Mouse (Mus musculus) intestine, postnatal 0 days (tissue): Measurements from ENCODE around the gene Sds. TPM values are rescaled to one million over a fixed set of nuclear protein-coding genes. Genes with fewer than 3 reads are reported as not detected.

Experiments
- ATAC-seq: fragments of 200-750 bp; cut with Nextera tagmentation; 2 replicates; pipeline ENCODE4 v1.8.0; 2017; ENCODE audit warnings: mild to moderate bottlenecking, moderate TSS enrichment, moderate library complexity
- H3K27ac ChIP-seq: fragments of 300-500 bp; sonication (generic); 2 replicates; pipeline ENCODE4 v1.5.1; 2014; ENCODE audit warnings: mild to moderate bottlenecking, low read depth, low read length, moderate library complexity
- H3K27me3 ChIP-seq: fragments of 300-500 bp; sonication (generic); replicated peaks from 2 replicates; pipeline ENCODE4 v1.6.1; 2014; ENCODE audit warnings: low read length, mixed read lengths; ENCODE audit not compliant: control insufficient read depth, insufficient read depth
- H3K36me3 ChIP-seq: fragments of 300-500 bp; sonication (generic); 2 replicates; pipeline ENCODE4 v1.6.1; 2014; ENCODE audit warnings: mild to moderate bottlenecking, moderate library complexity; ENCODE audit not compliant: control insufficient read depth, insufficient read depth
- H3K4me1 ChIP-seq: fragments of 300-500 bp; sonication (generic); replicated peaks from 2 replicates; pipeline ENCODE4 v1.6.1; 2014; ENCODE audit warnings: antibody characterized with exemption, low read length, mixed read lengths; ENCODE audit not compliant: control insufficient read depth, insufficient read depth
- H3K4me2 ChIP-seq: fragments of 300-500 bp; sonication (generic); replicated peaks from 2 replicates; pipeline ENCODE4 v1.6.1; 2014; ENCODE audit warnings: low read depth, mild to moderate bottlenecking, moderate library complexity
- H3K4me3 ChIP-seq: fragments of 300-500 bp; sonication (generic); 2 replicates; pipeline ENCODE4 v1.5.1; 2014; ENCODE audit warnings: low read depth, low read length
- H3K9ac ChIP-seq: fragments of 300-500 bp; sonication (generic); 2 replicates; pipeline ENCODE4 v1.6.1; 2014; ENCODE audit warnings: mild to moderate bottlenecking, low read depth, low read length
- H3K9me3 ChIP-seq: fragments of 300-500 bp; sonication (generic); 2 replicates; pipeline ENCODE4 v1.6.1; 2016; ENCODE audit warnings: mixed run types; ENCODE audit not compliant: control insufficient read depth
- CTCF ChIP-seq: sonication (generic); IDR thresholded peaks from 2 replicates; pipeline ENCODE4 v1.5.1; 2016; ENCODE audit warnings: low read depth, mild to moderate bottlenecking, control low read depth, antibody characterized with exemption, moderate library complexity
- WGBS: fragments of 180-500 bp; shearing (Covaris S2); extraction: QIAGEN DNeasy Blood & Tissue Kit; methylation state at CpG from one replicate; pipeline ENCODE4 v1.1.7; 2014; 5-methylcytosine and 5-hydroxymethylcytosine counted together
- polyA plus RNA-seq: library from polyadenylated mRNA; unstranded; fragments of >200 nt; fragmentation: Nextera tagmentation; extraction: Ambion mirVana; gene quantifications from 2 replicates; pipeline ENCODE4 v1.2.1, GENCODE M21; 2015

Gene Sds
- polyA plus RNA-seq, 1 experiment from 2014 or later, result not detected

- Histone ChIP-seq H3K4me3 (no peak overlapping the region), H3K36me3 (no peaks in the 10 kb centered on the region), H3K27ac (no peak overlapping the region), H3K9ac (no peak overlapping the region), H3K27me3 (peaks cover 3% of the 10 kb centered on the region; the same call in 1 of the 2 replicates), H3K4me1 (no peaks in the 10 kb centered on the region), H3K9me3 (no peaks in the 10 kb centered on the region), H3K4me2 (no peak overlapping the region)
- no peak for ATAC-seq
- WGBS, result 57% methylated on average over 8 of the region's 8 CpGs
- TF ChIP-seq CTCF, result no peak
Measured at GRCm38 (mm10) chr5:120475861-120476260, 465 bp upstream of the Sds start.

- TF ChIP-seq CTCF, result no peak
- H3K4me2 ChIP-seq, result no peak overlapping the region
- H3K27ac ChIP-seq, result no peak overlapping the region
- no peak overlapping the region for H3K9ac ChIP-seq
- H3K36me3 ChIP-seq, result no peaks in the 10 kb centered on the region
- ATAC-seq, result no peak
- peaks cover 3% of the 10 kb centered on the region; the same call in 1 of the 2 replicates for H3K27me3 ChIP-seq
- no peak overlapping the region for H3K4me3 ChIP-seq
- no peaks in the 10 kb centered on the region for H3K9me3 ChIP-seq
- WGBS, result 82% methylated on average over 5 of the region's 5 CpGs
- no peaks in the 10 kb centered on the region for H3K4me1 ChIP-seq
Measured at GRCm38 (mm10) chr5:120477993-120478392, 1.7 kb downstream of the Sds start.

GRCm38 (mm10) chr5:120479538-120479937 lies 3.2 kb downstream of the Sds start:
- H3K4me3 ChIP-seq, result no peak overlapping the region
- ATAC-seq, result no peak
- H3K4me1 ChIP-seq, result no peaks in the 10 kb centered on the region
- peaks cover 3% of the 10 kb centered on the region; the same call in 1 of the 2 replicates for H3K27me3 ChIP-seq
- peak; percentile 25; the same call in 1 of the 2 replicates for TF ChIP-seq CTCF
- 65% methylated on average over 4 of the region's 4 CpGs for WGBS
- H3K9ac ChIP-seq, result no peak overlapping the region
- no peaks in the 10 kb centered on the region for H3K9me3 ChIP-seq
- H3K36me3 ChIP-seq, result peaks cover under 1% of the 10 kb centered on the region; the same call in 1 of the 2 replicates
- no peak overlapping the region for H3K27ac ChIP-seq
- H3K4me2 ChIP-seq, result no peak overlapping the region

DNA sequence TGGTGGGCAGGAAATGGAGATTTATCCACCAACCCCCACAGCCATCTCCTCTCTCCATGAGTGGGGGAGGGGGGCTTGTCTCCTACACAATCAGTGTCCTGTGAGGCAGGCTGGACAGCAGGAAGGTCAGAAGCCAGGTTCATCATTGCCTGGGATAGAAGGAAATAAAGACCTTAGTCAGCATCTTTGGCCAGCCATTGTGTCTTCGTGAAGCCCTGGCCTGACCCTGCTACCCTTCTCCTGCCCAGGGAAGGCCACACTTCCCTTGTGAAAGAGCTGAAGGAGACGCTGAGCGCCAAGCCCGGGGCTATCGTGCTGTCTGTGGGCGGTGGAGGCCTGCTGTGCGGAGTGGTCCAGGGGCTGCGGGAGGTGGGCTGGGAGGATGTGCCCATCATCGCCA lies 4.9 kb downstream of the Sds start:
- TF ChIP-seq CTCF, result no peak
- no peaks in the 10 kb centered on the region for H3K4me1 ChIP-seq
- H3K9ac ChIP-seq, result no peak overlapping the region
- H3K4me2 ChIP-seq, result no peak overlapping the region
- H3K9me3 ChIP-seq, result no peaks in the 10 kb centered on the region
- ATAC-seq, result no peak
- H3K36me3 ChIP-seq, result peaks cover 17% of the 10 kb centered on the region; the same call in 1 of the 2 replicates
- 75% methylated on average over 9 of the region's 9 CpGs for WGBS
- no peak overlapping the region for H3K27ac ChIP-seq
- no peak overlapping the region for H3K4me3 ChIP-seq
- H3K27me3 ChIP-seq, result peaks cover 3% of the 10 kb centered on the region; the same call in 1 of the 2 replicates

DNA sequence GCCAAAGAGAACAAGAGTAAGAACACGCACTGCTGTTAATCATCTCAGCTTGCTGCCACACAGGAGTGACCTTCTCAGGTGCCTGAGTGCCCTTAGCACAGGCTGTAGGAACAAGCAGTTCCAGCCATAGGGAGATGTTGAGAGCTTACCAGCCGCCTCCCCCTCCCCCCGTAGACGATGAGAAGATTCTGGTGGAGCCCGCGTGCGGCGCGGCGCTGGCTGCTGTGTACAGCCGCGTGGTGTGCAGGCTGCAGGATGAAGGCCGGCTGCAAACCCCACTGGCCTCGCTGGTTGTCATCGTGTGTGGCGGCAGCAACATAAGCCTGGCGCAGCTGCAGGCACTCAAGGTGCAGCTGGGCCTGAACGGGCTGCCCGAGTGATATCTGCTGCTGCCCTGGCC lies 7.1 kb downstream of the Sds start:
- Histone ChIP-seq H3K9ac (no peak overlapping the region), H3K36me3 (peaks cover 36% of the 10 kb centered on the region), H3K9me3 (no peaks in the 10 kb centered on the region), H3K4me1 (no peaks in the 10 kb centered on the region), H3K4me2 (no peak overlapping the region), H3K27me3 (no peaks in the 10 kb centered on the region), H3K27ac (no peak overlapping the region), H3K4me3 (no peak overlapping the region)
- WGBS, result 82% methylated on average over 19 of the region's 19 CpGs
- no peak for ATAC-seq
- TF ChIP-seq CTCF, result no peak; the same call in 1 of the 2 replicates

DNA sequence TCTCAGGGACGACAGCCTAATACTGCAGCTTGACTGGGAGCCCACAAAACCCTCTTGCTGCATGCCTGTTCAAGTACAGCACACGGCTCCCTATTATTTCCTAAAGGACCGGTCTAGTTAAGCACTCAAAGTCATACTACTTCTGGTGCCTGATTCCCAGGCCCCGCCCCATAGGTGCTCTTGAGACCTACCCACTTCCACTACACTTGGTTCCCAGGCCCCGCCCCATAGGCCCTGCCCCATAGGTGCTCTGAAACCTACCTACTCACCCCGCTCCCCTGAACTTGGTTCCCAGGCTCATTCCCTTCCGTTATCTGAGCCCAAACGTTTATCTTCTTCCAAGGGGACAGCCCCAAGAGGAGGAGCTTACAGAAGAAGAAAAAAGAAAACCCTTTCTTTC lies 11.5 kb downstream of the Sds start:
- Histone ChIP-seq H3K36me3 (peaks cover 54% of the 10 kb centered on the region), H3K9me3 (no peaks in the 10 kb centered on the region), H3K27me3 (no peaks in the 10 kb centered on the region), H3K4me3 (no peak overlapping the region), H3K27ac (no peak overlapping the region), H3K4me2 (no peak overlapping the region), H3K9ac (no peak overlapping the region), H3K4me1 (no peaks in the 10 kb centered on the region)
- no peak for ATAC-seq
- TF ChIP-seq CTCF, result no peak
- WGBS, result 67% methylated on average over 8 of the region's 8 CpGs
